Mouse (Mus musculus) ES-E14 (cell line): ENCODE data around the gene Ehbp1. TPM values are rescaled to one million over a fixed set of nuclear protein-coding genes. Genes with fewer than 3 reads are reported as not detected.

Experiments used
- DNase-seq: peaks from one replicate; pipeline ENCODE4 v3.0.0-alpha.2; 2013; ENCODE audit warnings: low read depth, low spot score
- H3K27ac ChIP-seq: 2 replicates; pipeline ENCODE4 v1.5.1; 2012; ENCODE audit warnings: low read depth, mild to moderate bottlenecking, low read length, moderate library complexity, mixed read lengths; ENCODE audit not compliant: poor library complexity, insufficient read depth, severe bottlenecking
- H3K36me3 ChIP-seq: 2 replicates; pipeline ENCODE4 v1.6.1; 2012; ENCODE audit warnings: mild to moderate bottlenecking, low read length, moderate library complexity, mixed read lengths; ENCODE audit not compliant: control insufficient read depth, poor library complexity, insufficient read depth, severe bottlenecking
- H3K4me1 ChIP-seq, 2 experiments: fragments of 150-350 bp in 1 of 2; sonication (generic) in 1 of 2; 2 replicates each; pipeline ENCODE4 v1.6.1; 2012; ENCODE audit warnings: low read length in 2 of 2, mild to moderate bottlenecking in 1 of 2, mixed read lengths in 1 of 2; ENCODE audit not compliant: control insufficient read depth in 2 of 2, insufficient read depth in 2 of 2, poor library complexity in 1 of 2
- H3K4me3 ChIP-seq, 2 experiments: fragments of 150-350 bp in 1 of 2; sonication (generic) in 1 of 2; 2 replicates each; pipeline ENCODE4 v1.5.1; 2012; ENCODE audit warnings: low read length in 2 of 2, low read depth in 1 of 2, mild to moderate bottlenecking in 1 of 2, mixed read lengths in 1 of 2; ENCODE audit not compliant: insufficient read depth in 1 of 2, poor library complexity in 1 of 2, severe bottlenecking in 1 of 2
- H3K9ac ChIP-seq: 2 replicates; pipeline ENCODE4 v1.6.1; 2012; ENCODE audit warnings: low read depth, mild to moderate bottlenecking, low read length, mixed read lengths; ENCODE audit not compliant: poor library complexity, insufficient read depth, severe bottlenecking
- H3K9me3 ChIP-seq: fragments of 150-350 bp; sonication (generic); 2 replicates; pipeline ENCODE4 v1.6.1; 2012; ENCODE audit warnings: low read depth, mild to moderate bottlenecking, low read length; ENCODE audit not compliant: control insufficient read depth, insufficient read depth
- CHD2 ChIP-seq: IDR thresholded peaks from 2 replicates; pipeline ENCODE4 v1.6.1; 2014; ENCODE audit warnings: mild to moderate bottlenecking, low read depth, low read length, inconsistent platforms
- HCFC1 ChIP-seq: IDR thresholded peaks from 2 replicates; pipeline ENCODE4 v1.6.1; 2012; ENCODE audit warnings: low read length, inconsistent platforms, borderline replicate concordance; ENCODE audit not compliant: insufficient read depth
- MAFK ChIP-seq: IDR thresholded peaks from 2 replicates; pipeline ENCODE4 v1.6.1; 2014; ENCODE audit warnings: mild to moderate bottlenecking, low read depth, low read length, inconsistent platforms; ENCODE audit not compliant: insufficient read depth
- ZC3H11A ChIP-seq: IDR thresholded peaks from 2 replicates; pipeline ENCODE4 v1.6.1; 2012; ENCODE audit warnings: low read depth, mild to moderate bottlenecking, inconsistent platforms, low read length, borderline replicate concordance
- ZNF384 ChIP-seq: IDR thresholded peaks from 2 replicates; pipeline ENCODE4 v1.6.1; 2012; ENCODE audit warnings: low read depth, low read length, inconsistent platforms
- in situ Hi-C, 2 experiments: fragments of 600-800 bp; cut with MboI; formaldehyde crosslinking; loops; one replicate each; pipeline ENCODE4 v1.15.1; 2025; ENCODE audit warnings: low sequenced_read_pairs in 2 of 2, inconsistent platforms in 1 of 2; ENCODE audit not compliant: unreplicated experiment in 2 of 2
- total RNA-seq: library from RNA; depleted of rRNA; stranded (reverse); fragments of 300-350 nt; gene quantifications from 2 replicates; pipeline ENCODE4 v1.2.3, GENCODE M21; 2012

Ehbp1 gene
- total RNA-seq, 1 experiment = 10.9 TPM

- no peak for TF ChIP-seq ZC3H11A
- TF ChIP-seq MAFK = no peak
- no peak for TF ChIP-seq HCFC1
- no peak for TF ChIP-seq ZNF384
- TF ChIP-seq CHD2 = no peak
- no peaks in the 10 kb centered on the region for H3K36me3 ChIP-seq
- peak; percentile 19 for DNase-seq
- H3K4me1 ChIP-seq = peaks cover 0 to 4% of the 10 kb centered on the region in 2 experiments; a peak in 1 of 4 replicates
- in situ Hi-C loops = no loop called here
- no peak overlapping the region for H3K4me3 ChIP-seq
- no peak overlapping the region for H3K27ac ChIP-seq
- H3K9me3 ChIP-seq = no peaks in the 10 kb centered on the region
- H3K9ac ChIP-seq = no peak overlapping the region
Measured at GRCm38 (mm10) chr11:21999396-22000315, 342.4 kb downstream of the Ehbp1 start.

GRCm38 (mm10) chr11:21998141-21999047 lies 343.7 kb downstream of the Ehbp1 start:
- no peaks in the 10 kb centered on the region for H3K9me3 ChIP-seq
- H3K9ac ChIP-seq = no peak overlapping the region
- TF ChIP-seq ZNF384 = 0 out of 2 replicates have a peak, but pooled peaks have one; percentile 31
- no peak for TF ChIP-seq MAFK
- TF ChIP-seq HCFC1 = no peak
- TF ChIP-seq ZC3H11A = no peak
- no peak for TF ChIP-seq CHD2
- in situ Hi-C loops = no loop called here
- peaks cover 0 to 4% of the 10 kb centered on the region in 2 experiments; a peak in 1 of 4 replicates for H3K4me1 ChIP-seq
- no peaks in the 10 kb centered on the region for H3K36me3 ChIP-seq
- H3K27ac ChIP-seq = no peak overlapping the region
- H3K4me3 ChIP-seq = no peak overlapping the region; a peak in 1 of 4 replicates
- peak; percentile 26 for DNase-seq

DNA sequence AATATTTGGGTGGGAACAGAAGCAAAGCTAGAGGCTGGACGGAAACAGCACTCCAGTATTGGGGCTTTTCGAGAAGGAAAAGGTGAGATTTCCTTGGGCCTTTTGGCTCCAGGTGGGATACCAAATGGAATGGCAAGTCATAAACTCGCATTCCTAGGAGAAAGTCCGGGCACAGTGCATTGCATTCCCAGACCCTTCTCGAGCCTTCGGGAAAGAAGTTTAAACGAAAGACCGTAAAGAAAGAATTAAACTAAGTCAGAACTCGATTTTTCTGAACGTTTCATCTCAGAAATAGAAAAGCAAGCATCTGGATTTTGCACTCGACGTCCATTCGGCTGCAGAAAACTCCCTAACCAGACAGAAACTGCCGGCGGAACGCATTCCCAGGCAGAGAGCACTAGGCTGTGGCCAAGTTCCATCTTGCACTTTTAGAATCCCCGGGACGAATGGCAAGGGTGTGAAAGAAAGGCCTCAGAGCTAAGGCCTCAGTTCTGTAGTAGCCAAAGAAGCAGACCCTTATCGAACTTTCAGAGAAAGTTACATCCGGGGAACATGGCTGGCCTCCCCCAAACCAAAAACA lies 344.4 kb downstream of the Ehbp1 start:
- in situ Hi-C loops = no loop called here
- Histone ChIP-seq H3K4me3 (no peak overlapping the region; a peak in 1 of 4 replicates), H3K4me1 (peaks cover 0 to 4% of the 10 kb centered on the region in 2 experiments; a peak in 1 of 4 replicates), H3K9me3 (no peaks in the 10 kb centered on the region), H3K27ac (no peak overlapping the region), H3K9ac (no peak overlapping the region), H3K36me3 (no peaks in the 10 kb centered on the region)
- DNase-seq = no peak
- TF ChIP-seq CHD2 (no peak), HCFC1 (no peak), ZC3H11A (no peak), ZNF384 (no peak), MAFK (no peak)
